Mouse (Mus musculus): Measurements from ENCODE around the gene Zfhx2. TPM values are rescaled to one million over a fixed set of nuclear protein-coding genes. Genes with fewer than 3 reads are reported as not detected.
A peak's percentile ranks its signal among the peaks of the same experiment; 100 is the strongest.

Zfhx2 gene
- total and polyA plus RNA-seq, 2 experiments from 2014 or later: 7.5 to 11.1 TPM

- no peak overlapping the region; the same call in 1 of the 2 replicates for H3K9ac ChIP-seq
- WGBS: 67% methylated on average over 10 of the region's 10 CpGs
These were observed 5.5 kb upstream of the Zfhx2 start for GRCm38 (mm10) chr14:55097646-55098045.

DNA sequence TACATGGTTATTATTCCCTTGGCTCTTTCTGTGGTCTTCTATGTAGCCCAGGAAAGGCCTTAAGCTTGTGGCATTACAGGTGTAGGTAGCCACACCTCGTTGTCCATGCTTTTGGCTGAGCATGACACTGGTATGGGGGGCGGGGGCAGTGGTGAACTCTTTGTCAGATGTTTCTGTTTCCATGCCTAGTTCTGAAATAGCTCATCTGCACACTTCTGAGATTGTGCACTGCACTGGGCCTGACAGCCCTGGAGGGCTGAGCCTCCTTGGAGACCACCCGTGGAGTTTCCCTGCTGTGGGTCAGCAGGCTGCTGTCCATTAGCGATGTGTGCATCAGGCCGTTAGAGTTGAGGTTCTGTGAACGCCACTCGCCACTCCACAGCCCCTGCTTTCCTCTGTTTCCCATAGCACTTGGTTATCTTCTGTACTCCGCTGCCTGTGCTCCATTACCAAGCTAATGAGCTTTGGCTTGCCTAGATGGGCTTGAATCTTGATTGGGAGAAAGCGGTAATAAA lies 4.5 kb upstream of the Zfhx2 start:
- WGBS: 45% methylated on average over 9 of the region's 9 CpGs

More at GRCm38 (mm10) chr14:55097646-55098045, 5.5 kb upstream of the Zfhx2 start:
- ATAC-seq (no peak), DNase-seq (no peak)
- Histone ChIP-seq H3K27ac (ENCODE audit: low read depth, low read length) (no peak overlapping the region), H3K4me1 (ENCODE audit: insufficient read depth) (peaks cover 26% of the 10 kb centered on the region), H3K4me2 (ENCODE audit: low read depth) (no peak overlapping the region), H3K27me3 (ENCODE audit: insufficient read depth, low read length) (no peaks in the 10 kb centered on the region), H3K4me3 (ENCODE audit: low read depth, low read length) (no peak overlapping the region), H3K36me3 (ENCODE audit: insufficient read depth) (peaks cover 6% of the 10 kb centered on the region; the same call in 1 of the 2 replicates), H3K9me3 (ENCODE audit: low read length) (no peaks in the 10 kb centered on the region)
- TF ChIP-seq CTCF (IDR thresholded peaks at IDR 0.05; ENCODE audit: low read depth): no peak

GRCm38 (mm10) chr14:55095671-55096070 lies 3.5 kb upstream of the Zfhx2 start:
- ATAC-seq (no peak), DNase-seq (no peak)
- Histone ChIP-seq H3K4me1 (ENCODE audit: insufficient read depth) (peaks cover 31% of the 10 kb centered on the region), H3K9me3 (ENCODE audit: low read length) (no peaks in the 10 kb centered on the region), H3K36me3 (ENCODE audit: insufficient read depth) (peaks cover 3% of the 10 kb centered on the region; the same call in 1 of the 2 replicates), H3K4me2 (ENCODE audit: low read depth) (peak overlapping the region; percentile 81), H3K4me3 (ENCODE audit: low read depth, low read length) (peak overlapping the region; percentile 44), H3K27ac (ENCODE audit: low read depth, low read length) (peak overlapping the region; percentile 77; the same call in 1 of the 2 replicates), H3K9ac (peak overlapping the region; percentile 66), H3K27me3 (ENCODE audit: insufficient read depth, low read length) (no peaks in the 10 kb centered on the region)
- no peak for TF ChIP-seq CTCF (IDR thresholded peaks at IDR 0.05; ENCODE audit: low read depth)
- WGBS: 66% methylated on average over 12 of the region's 12 CpGs

More for the DNA sequence above, 4.5 kb upstream of the Zfhx2 start:
- no peak overlapping the region for H3K27ac ChIP-seq (ENCODE audit: low read depth, low read length)
- H3K9ac ChIP-seq: peak overlapping the region; percentile 14; the same call in 1 of the 2 replicates
- H3K27me3 ChIP-seq (ENCODE audit: insufficient read depth, low read length): no peaks in the 10 kb centered on the region
- no peaks in the 10 kb centered on the region for H3K9me3 ChIP-seq (ENCODE audit: low read length)
- no peak for TF ChIP-seq CTCF (IDR thresholded peaks at IDR 0.05; ENCODE audit: low read depth)
- peak overlapping the region; percentile 26; the same call in 1 of the 2 replicates for H3K4me2 ChIP-seq (ENCODE audit: low read depth)
- DNase-seq: no peak
- H3K36me3 ChIP-seq (ENCODE audit: insufficient read depth): peaks cover 6% of the 10 kb centered on the region; the same call in 1 of the 2 replicates
- H3K4me1 ChIP-seq (ENCODE audit: insufficient read depth): peaks cover 26% of the 10 kb centered on the region
- no peak overlapping the region for H3K4me3 ChIP-seq (ENCODE audit: low read depth, low read length)
- ATAC-seq: no peak

DNA sequence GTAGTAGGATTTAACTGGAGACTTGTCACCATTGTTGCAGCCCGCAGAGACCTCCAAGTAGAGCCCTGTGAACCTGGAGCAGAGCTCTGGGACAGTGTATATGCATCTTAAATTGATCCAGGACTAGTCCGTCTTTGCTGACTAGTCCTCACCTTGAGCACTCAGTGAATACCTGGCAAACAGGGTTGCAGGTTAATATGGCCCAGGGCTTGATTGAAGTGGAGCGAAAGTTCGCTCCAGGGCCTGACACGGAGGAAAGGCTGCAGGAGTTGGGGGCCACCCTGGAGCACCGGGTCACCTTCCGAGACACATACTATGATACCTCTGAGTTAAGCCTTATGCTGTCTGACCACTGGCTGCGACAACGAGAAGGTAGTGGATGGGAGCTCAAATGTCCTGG lies 3.1 kb upstream of the Zfhx2 start:
- H3K27me3 ChIP-seq (ENCODE audit: insufficient read depth, low read length): no peaks in the 10 kb centered on the region
- H3K4me1 ChIP-seq (ENCODE audit: insufficient read depth): peaks cover 35% of the 10 kb centered on the region
- H3K9ac ChIP-seq: peak overlapping the region; percentile 66
- H3K27ac ChIP-seq (ENCODE audit: low read depth, low read length): peak overlapping the region; percentile 77
- peak overlapping the region; percentile 44 for H3K4me3 ChIP-seq (ENCODE audit: low read depth, low read length)
- H3K9me3 ChIP-seq (ENCODE audit: low read length): no peaks in the 10 kb centered on the region
- H3K36me3 ChIP-seq (ENCODE audit: insufficient read depth): peaks cover 3% of the 10 kb centered on the region; the same call in 1 of the 2 replicates
- DNase-seq (no peak), ATAC-seq (no peak)
- 47% methylated on average over 9 of the region's 9 CpGs for WGBS
- no peak for TF ChIP-seq CTCF (IDR thresholded peaks at IDR 0.05; ENCODE audit: low read depth)
- peak overlapping the region; percentile 81 for H3K4me2 ChIP-seq (ENCODE audit: low read depth)

- WGBS: under 1% methylated on average over 30 of the region's 30 CpGs
- DNase-seq (peak; percentile 84), ATAC-seq (peak; percentile 42)
- Histone ChIP-seq H3K9ac (peak within 1 kb of the TSS; percentile 66), H3K4me3 (ENCODE audit: low read depth, low read length) (peak within 1 kb of the TSS; percentile 44), H3K27me3 (ENCODE audit: insufficient read depth, low read length) (no peaks in the 10 kb centered on the region), H3K4me2 (ENCODE audit: low read depth) (peak within 1 kb of the TSS; percentile 81), H3K36me3 (ENCODE audit: insufficient read depth) (peaks cover 2% of the 10 kb centered on the region; the same call in 1 of the 2 replicates), H3K27ac (ENCODE audit: low read depth, low read length) (peak within 1 kb of the TSS; percentile 77), H3K9me3 (ENCODE audit: low read length) (no peaks in the 10 kb centered on the region), H3K4me1 (ENCODE audit: insufficient read depth) (peaks cover 40% of the 10 kb centered on the region)
- TF ChIP-seq CTCF (IDR thresholded peaks at IDR 0.05; ENCODE audit: low read depth): no peak
These were observed 2.6 kb upstream of the Zfhx2 start, which contains the start of gene Thtpa for GRCm38 (mm10) chr14:55094704-55095231. TSS of gene Thtpa (plus strand) at chr14:55094784.

- no peak for DNase-seq
These were observed 1.8 kb upstream of the Zfhx2 start for GRCm38 (mm10) chr14:55093927-55094326.

More at GRCm38 (mm10) chr14:55093927-55094326, 1.8 kb upstream of the Zfhx2 start:
- no peak overlapping the region for H3K9ac ChIP-seq
- H3K27ac ChIP-seq (ENCODE audit: low read depth, low read length): no peak overlapping the region; the same call in 1 of the 2 replicates
- WGBS: 40% methylated on average over 6 of the region's 6 CpGs
- peak; percentile 34; the same call in 1 of the 2 replicates for TF ChIP-seq CTCF (IDR thresholded peaks at IDR 0.05; ENCODE audit: low read depth)
- H3K4me1 ChIP-seq (ENCODE audit: insufficient read depth): peaks cover 48% of the 10 kb centered on the region
- no peaks in the 10 kb centered on the region for H3K9me3 ChIP-seq (ENCODE audit: low read length)
- ATAC-seq: no peak
- peak overlapping the region; percentile 81 for H3K4me2 ChIP-seq (ENCODE audit: low read depth)
- H3K4me3 ChIP-seq (ENCODE audit: low read depth, low read length): no peak overlapping the region
- no peaks in the 10 kb centered on the region for H3K36me3 ChIP-seq (ENCODE audit: insufficient read depth)
- H3K27me3 ChIP-seq (ENCODE audit: insufficient read depth, low read length): no peaks in the 10 kb centered on the region
